Mouse (Mus musculus) cerebellum, postnatal 36 days (tissue): ENCODE measurements at regions not wholly inside any gene's neighbourhood (a gene's known extent, or its start where the extent isn't known, plus 50 kb on each side); places are given as distances from the start of the nearest gene placed in this dataset.
A peak's percentile ranks its signal among the peaks of the same experiment; 100 is the strongest.

Source experiments
- DNase-seq, 2 experiments: peaks; one replicate each; pipeline ENCODE4 v3.0.0; 2021 to 2022; ENCODE audit warnings: mixed read lengths in 2 of 2

DNA sequence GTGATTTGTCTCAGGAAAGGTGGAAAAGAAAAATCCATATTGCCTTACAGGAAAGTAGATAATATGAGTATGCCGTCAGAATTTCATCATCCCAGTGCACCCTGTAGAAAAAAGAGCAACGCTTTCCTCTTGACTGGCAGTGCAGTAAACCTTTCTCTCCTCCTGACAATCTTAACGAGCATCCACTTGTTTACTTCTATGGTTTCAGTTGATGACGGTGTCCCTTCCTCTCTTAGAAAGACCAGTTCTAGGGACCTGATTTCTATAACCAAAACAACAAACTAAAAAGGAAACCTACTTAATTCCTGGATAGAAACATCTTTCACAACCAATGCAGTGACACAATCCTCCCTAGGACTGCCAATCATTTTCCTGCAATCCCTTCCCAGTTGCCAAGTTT is 714.3 kb upstream of the Cited2 start:
- no peak for DNase-seq

DNA sequence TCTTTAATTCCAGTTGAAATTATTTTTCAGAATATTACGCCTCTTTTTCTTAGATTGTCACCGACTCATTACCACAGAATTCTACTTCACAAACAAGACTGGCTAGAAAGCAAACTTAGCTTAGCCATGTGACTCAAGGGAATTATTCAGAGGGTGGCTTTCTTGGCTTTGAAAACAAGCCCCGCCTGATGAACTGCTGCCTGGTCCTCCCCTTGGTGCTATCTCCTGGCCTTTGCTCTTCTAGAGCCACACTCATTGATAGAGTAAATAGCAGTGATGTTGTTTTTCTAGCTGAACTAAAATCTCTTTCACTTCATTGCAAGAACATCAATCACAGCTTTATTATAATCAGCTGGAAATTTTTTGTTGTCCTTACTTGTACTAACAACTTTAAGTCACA is 713.0 kb upstream of the Cited2 start:
- no peak for DNase-seq

DNA sequence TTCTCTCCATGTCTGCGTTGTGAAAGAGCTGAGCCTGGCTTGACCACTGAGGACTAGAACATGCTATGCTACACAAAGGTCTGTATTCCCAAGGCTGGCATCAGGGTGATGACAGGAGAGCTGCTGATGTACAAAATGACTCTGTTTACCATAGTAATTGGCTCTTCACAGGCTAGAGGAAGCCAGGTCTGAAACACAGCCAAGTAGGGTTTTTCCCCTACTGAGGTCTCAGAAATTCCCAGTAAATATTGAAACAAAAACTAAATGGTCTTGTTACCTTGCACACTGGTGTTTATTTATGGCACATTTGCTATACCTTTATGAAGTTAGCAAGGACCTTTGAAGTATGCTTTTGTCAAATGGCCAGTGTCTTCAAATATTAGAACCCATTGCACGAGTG is 711.1 kb upstream of the Cited2 start:
- no peak for DNase-seq

DNA sequence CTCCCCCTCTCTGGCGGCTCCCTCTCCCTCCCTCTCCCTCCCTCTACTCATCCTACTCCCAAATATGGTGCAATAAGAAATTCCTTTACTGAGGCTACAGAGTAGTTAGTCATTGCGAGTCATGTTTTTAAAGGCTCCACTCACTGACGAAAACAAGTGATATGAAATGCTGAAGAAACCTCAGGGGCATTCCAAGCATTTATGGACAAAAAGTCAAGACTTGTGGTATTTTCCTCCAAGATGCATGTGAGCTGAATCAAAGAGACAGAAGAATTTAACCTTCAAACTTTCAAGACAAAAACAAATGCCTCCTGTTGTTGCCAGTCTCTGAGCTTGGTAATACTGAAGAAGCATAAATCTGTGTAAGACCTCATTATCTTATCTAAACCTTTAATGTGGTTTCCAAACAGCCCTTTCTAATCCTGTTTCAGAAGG is 710.5 kb upstream of the Cited2 start:
- no peak for DNase-seq

DNA sequence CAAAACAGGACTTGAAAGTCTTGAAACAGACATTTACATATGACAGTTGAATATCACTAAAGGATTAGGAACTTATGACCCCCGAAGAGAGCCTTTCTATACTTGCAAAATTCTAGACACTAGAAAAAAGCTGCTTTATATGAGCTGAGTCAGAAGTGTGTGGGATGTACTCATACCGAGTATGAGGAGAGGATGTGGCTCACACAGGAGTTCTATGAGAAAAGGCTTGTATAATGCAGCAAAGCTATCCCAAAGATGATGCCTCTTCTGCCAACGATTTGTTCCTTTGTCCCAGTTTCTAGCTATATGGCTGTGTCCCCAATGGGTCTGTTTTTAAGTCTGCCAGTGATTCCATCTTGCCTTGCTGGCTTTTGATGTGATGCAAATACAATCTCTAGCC is 708.2 kb upstream of the Cited2 start:
- no peak for DNase-seq

DNA sequence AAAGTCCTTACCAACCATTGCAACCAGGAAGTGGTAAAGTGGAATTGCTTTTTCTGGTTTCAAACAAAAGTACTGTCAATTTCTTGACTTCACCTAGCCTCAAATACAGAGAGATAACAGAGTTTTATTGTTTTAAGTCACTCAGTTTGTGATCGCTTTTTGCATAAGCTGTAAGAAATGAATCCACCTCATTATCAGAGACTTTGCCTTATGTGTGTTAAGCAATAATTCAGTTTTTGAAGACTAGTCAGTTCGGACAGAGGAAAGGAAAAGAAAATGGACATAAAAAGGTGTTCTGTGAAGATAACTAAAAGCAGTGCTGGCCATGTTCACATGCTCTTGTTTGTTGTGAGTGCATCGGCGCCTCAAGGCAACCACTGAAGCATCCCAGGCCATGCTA is 706.2 kb upstream of the Cited2 start:
- no peak for DNase-seq

DNA sequence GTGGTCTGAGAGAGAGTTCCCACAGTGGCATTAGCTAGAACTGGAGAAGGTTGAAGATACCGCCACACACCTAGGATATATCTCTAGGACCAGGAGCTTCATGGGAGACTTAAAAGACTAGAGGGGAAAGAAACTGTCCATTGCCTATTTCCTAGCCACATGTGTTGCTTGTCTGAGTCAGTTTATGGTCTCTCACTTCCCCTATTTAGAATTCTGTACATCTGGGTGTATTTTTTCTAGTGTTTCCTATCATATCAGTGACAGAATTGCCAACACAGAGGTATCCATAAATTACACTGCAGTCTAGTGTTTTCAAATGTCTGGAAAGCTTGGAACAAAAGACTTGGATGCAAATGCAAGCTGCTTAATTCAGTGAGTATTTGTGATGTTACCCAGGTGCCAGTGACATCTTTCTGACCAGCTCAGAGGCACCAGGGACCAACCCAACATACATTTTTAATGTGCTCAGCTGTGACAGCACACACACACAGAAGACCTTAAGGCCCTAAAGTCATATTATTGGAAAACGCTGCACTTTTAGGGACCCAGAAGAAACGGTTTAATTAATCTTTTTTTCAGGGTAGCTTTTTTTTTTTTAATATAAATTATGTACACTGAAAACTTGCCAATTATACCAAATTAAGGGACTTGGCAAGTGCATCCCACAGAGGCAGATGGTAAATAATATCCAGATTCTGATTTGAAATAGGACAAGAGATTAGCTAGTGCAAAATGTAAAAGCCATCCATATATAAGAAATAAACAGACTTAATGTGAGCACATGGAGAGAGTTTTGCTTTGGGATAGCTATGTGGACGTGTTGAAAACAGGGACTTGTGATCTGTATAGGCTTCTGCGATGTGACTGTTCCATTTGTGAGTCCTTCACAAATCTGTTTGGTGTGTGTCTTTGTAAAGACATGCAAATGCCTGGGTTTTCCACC is 700.5 kb upstream of the Cited2 start:
- DNase-seq = no peak

DNA sequence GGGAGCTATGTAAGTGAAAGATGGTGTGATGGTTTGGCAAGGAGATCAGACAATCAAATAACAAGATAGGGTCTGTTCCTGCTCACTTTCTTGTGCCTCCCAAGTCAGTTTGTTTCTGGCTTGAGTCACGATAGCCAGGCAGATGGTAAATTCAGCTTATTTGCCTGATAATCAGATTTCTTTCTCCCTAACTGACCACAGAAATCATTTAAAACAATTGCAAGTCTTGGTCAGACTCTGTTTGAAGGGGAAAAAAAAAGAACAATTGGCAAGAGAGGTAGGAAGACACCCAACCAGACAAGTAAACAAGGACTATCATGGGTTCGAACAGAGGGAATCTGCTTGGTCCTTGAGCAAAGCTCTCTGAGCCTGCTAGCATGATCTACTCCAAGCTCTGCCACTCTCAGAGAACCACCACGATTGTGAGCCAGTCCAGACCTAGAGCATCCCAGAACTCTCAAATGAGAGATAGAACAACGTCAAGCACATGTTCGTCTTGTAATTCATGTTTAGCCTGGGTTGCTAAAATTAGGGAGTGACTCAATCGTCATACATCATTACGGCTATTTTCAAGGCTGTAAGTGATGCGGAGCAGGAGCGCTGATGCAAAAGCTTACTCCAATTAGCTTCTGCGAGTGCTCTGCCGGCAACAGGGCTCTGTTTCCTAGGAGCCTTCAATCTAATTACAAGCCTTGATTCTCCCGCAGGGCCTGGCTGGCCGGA is 699.3 kb upstream of the Cited2 start:
- peak; percentile 13 to 29 for DNase-seq

DNA sequence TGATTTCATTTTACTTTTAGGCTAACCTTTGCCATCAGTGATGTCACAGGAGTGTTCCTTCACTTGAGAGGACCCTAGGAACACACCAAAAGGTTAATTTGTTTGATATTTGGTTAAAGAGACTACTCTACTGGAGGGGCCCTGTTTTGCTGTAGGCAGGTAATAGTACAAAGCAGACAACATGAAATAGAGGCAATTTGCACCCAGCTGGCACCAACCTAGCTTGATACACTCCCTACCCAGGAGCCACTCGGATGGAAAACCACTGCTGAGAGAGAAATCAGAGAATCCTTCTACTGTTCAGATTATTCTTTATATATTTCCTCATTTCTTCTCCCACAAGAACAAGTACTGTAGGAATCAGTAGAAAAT is 698.7 kb upstream of the Cited2 start:
- no peak for DNase-seq

DNA sequence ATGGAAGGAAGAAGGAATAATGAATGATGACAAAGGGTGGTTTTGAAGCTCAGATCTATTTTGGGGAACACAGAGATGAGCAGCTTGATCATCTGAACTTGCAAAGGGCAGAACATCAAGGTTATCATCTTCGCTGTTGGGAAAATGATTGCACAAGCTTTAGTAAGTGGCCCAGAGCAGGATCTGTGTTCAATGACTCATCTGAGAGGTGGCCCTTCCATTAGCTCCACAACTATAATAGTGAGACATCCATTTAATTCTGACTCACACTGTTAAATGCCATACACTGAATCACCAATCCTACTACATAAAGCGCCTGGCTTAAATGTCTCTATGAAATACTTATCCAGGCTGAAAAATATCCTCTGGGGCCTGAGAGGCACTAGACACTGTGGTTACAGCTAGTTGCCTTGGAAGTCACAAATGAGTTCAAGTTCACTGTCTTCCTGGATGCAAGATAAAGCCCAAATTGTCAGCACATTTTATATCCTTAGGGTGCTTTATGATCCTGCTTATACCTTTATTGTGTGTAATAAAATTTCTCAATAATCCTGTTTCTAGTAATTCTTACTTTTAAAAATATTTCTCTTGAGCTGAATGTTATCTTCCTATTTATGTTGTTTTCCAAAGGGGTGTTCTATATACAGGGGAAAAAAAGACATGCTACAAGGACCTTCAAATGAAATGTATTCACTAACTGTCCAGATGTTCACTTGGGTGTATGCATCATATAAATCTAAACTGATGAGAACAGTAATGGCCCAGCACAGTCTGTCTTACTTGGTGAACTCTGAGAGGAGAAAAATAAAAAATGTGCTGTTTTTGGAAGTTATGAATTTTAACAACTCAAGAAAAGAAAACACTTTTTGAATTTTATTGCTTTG is 687.9 kb upstream of the Cited2 start:
- DNase-seq = no peak

DNA sequence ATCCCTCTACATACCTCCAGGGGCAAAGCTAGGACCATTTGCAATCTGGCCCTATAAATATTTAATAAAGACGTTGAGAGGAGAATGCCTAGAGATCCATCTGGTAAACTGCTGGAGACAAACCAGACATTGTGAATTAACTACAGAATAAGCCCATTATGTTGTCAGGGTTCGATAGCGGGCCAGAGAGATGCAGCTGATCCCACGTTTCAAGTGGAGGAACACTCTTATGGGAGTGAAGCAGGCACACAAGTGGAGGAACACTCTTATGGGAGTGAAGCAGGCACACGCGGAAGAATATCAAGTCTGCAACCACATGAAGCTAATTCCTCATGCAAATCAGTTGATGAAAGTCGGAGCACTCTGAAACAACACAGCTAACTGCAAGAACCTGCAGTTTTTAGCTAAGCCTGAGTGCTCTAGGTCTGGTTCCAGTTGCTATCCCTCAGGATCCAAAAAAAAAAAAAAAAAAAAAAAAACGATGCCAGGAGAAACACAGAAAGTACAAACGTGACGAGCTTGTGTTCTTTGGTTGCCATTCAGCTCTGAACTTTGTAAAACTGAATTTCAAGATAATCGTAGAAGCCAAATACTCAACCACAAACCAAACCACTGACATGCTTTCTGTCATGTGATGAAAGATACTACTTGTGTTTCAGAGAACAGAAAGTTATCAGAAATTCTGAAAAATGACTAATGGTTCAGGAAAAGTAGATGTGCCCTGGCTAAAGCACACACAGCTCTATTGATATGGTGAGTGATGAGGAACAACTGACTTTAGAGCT is 684.6 kb upstream of the Cited2 start:
- DNase-seq = no peak

DNA sequence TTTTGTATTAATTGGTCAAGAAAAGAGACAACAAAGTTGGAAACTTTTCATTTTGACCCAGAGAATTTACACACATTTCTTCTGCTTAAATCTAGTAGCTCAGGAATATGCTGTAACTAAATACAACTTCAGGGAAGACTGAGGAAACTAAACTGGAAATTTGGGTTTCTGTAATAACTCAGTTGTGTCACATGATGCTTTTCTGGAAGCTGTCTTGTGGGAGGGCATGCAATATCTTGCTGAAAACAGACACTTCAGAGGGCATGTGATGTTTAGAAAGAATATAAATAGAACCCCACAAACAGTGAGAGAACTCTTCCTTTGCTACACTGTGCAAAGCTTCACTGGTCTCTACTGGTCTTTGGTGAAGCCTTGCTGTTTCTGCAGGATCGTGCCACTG is 680.9 kb upstream of the Cited2 start:
- no peak for DNase-seq

DNA sequence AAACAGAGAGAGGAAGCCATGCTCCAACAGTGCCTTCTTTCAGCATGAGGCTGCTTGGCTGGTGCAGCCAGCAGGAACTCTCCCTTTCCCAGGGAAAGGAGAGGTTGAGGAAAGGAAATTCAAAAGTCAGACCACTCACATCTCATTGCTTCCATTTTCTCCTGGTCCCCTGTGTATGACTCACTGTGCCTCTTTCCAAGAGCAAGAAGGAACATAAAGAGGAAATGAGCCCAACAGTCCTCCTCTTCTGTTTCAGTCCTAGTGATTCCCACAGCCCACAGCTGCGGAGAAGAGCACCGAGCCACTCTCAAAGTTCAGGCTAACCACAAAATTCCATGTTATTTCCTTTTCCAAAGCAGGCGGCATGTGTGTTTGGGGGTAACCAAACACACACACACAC is 680.0 kb upstream of the Cited2 start:
- no peak for DNase-seq

DNA sequence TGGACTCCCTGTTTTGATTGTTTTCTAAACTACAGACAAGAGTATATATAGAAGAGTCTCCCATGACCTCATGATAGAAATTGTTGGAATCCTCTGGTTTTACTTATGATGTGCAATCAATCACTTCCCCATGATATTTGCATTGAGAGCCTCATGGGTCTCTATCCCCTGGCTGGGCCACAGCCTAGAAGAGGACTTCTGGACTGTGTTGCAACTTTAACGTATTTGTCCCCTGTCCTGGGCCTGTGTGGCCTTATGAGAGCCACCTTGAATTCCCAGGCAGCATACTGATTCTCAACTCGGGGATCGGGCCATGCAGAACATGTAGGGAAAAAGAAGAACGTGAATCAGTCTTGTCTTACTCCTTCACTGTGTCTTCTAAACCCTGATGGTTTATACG is 676.3 kb upstream of the Cited2 start:
- no peak for DNase-seq

DNA sequence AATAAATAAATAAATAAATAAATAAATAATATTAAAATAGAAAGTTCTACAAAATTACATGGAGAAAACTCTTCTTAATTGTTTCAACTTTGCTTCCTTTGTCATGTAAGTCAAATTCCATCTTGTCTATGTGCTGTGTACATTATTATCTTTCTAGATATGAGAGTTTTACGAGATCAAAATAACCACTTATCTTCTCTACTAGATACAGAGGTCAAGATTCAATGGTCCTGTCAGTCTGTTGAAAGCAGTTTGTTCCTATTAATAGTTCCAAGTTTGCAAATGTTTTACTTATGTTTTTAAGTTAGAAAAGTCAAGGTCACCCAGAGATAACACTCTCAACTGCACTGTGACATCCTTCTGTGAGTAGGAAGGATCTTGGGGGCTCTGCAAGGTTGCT is 650.1 kb upstream of the Cited2 start:
- DNase-seq = no peak

DNA sequence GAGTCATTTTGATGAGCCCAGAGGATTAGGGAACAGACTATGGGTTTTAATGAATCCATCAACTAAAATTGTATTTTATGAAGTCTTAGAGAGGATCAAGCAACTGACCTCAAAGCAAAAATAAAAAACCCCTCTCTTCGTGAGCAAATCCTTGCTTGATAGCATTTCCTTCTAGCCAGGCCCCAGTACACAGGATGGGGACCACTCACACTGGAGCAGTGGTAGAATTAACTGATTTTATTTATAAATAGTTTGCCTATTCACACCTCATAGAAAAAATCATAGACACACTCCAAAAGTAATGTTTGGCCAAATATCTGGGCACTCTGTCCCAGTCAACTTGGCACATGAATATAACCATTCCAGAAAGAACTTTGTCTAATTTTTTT is 649.0 kb upstream of the Cited2 start:
- no peak for DNase-seq

DNA sequence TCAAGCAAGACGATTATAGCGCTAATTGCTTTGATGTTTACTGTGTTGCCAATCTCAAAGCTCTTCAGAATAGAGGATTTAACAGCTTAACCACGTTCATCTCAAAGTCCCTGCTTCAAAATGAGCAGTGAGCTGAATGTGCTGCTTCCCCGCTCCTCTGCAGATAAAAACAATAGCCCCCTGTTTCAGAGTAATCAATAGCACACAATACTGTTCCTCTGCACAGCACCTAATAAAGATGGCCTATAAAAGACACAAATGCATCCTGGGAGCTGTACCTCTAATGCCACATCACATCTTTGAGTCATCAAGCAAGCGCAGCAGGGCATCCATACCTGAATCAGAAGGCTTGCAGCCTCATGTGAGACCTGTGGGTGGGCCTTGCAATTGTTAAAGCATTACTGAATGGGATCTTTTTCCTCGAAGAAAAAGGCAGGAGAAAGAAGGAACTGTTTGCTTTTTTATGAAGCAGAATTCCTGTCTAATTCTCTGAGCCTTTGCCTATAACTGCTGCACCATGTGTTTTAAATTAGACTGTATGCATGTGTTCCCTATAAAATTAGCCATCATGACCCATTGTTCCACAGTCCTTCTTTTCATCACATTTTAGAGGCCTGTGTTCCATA is 648.5 kb upstream of the Cited2 start:
- no peak for DNase-seq

DNA sequence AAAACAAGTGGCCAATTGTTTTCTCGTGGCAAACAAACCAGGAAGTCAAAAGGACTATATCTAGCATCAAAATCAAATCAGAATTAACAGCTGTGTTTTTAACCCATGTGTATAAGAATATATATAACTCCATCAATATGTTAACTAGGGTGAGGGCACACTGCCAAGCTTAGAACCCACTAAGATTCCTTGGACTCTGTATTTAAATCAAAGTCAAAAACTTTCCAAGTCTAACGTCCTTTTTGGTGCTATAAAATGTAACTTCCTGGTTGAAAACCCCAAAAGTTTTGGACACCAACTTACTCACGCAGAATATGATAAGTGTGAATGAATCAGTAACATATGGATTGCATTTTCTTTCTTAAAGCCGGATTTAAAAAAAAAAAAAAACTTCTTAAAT is 647.9 kb upstream of the Cited2 start:
- no peak for DNase-seq

DNA sequence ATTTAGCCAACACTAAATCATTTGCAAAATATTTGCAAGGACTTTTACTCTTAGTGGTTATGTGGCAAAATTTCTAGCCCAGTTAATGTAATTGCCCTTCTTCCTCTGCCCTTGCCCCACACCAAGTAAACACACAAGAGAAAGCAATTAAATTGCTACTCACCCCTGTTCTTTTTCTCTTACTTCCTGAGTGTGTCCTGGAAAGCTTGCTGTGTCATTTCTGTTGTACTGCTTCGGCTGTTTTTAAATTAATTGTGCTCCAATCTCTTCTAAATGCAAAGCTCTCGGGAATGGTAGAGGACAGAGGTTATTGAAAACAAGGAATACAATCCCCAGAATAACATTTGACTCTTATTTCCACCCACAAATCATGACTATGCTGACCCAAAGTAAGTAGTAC is 647.4 kb upstream of the Cited2 start:
- no peak for DNase-seq

DNA sequence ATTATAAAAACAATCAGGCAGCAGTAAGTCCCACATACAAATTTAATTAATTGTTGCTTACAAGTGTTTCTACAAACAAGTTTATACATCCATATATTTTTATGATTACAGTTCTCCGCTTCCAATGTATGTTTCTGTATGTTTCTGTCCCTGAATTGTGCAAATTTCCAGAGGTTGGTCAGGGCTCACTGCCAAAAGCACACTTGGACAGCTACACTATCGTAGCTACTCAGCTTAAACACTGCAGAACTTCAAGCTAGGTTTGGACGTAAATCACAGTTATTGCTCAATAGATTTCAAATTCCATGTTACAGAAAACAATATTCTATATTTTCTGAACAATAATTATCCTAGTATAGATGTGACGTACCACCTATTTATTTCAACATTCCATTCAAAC is 646.8 kb upstream of the Cited2 start:
- no peak for DNase-seq

DNA sequence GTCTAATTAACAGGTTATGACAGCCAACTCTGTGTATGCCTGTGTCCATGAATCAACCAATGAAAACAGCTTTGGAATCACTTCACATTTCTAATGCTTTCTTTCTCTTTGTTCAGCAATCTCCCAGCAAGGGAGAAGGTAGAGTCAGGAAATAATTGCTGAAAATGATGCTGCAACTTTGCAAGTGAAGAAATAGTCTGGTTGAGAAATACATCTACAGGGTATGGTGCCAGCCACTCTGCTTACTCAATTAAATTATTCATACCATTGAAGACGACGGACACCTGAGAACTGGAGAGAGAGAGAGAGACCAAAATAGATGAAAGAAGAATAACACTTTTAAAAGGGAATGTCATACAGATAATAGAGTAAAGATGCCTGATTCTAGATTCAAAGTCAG is 645.4 kb upstream of the Cited2 start:
- DNase-seq = no peak

DNA sequence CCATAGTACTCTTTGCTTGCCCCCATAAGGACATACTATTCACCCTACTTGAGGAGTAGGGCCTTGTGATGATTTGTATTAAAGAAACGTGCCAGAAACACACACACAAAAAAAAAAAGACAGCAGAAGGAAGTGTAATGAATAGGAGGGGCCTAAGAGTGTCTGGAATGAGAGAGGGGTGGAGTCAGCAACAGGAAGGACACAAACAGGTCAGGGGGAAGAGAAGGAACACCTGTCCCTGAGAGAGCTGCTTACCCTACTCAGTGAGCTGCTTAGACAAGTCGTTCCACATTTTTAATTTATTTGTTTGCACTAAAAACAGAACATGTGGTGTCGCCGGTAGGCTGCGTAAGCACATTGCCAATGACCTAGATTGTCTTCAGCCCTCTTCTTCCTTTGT is 642.2 kb upstream of the Cited2 start:
- no peak for DNase-seq
